Mouse (Mus musculus): ENCODE measurements around the gene Pemt.

GRCm38 (mm10) chr11:60056520-60056919, 10.2 kb upstream of the Pemt start:
- TF ChIP-seq CTCF (IDR thresholded peaks at IDR 0.05; ENCODE audit: control insufficient read depth, insufficient read depth, insufficient replicate concordance, low read depth, low read length) (no peak), POLR2A (IDR thresholded peaks at IDR 0.05; ENCODE audit: control insufficient read depth, low read depth, low read length) (no peak)

Measured in testis, adult 2 months (tissue).